Mouse (Mus musculus): Measurements from ENCODE around the gene Asic4.

- no peak for TF ChIP-seq CTCF (IDR thresholded peaks at IDR 0.05; ENCODE audit: low read depth)
- TF ChIP-seq EP300 (IDR thresholded peaks at IDR 0.05; ENCODE audit: low read depth): no peak
Observed at GRCm38 (mm10) chr1:75469287-75469825, 19.1 kb downstream of the Asic4 start.

All from liver, embryonic 14.5 days (tissue).